In the genomic region with DNA sequence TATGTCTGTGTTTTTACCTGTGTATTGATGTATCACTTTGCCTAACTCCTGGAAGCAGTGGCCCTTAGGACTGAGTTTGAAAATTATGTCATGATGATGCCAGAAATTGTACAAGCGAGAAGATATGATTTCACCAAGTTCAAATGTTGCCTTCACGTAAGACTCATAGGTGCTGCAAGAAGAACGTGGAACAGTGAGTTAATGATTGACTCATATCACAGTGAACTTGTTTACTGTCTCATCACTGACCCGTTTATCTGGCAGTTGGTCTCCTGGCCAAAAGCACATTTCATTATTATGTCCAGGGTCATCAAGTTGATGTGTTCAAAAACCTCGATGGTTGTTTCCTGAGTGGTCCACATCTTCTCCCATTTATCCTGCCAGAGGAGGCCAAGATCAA, we compare ENCODE assay signal across 20 mouse cellular contexts. TPM values are rescaled to one million over a fixed set of nuclear protein-coding genes. Genes with fewer than 3 reads are reported as not detected.
DNase-seq lines count a peak whose midpoint lies in the region; ATAC-seq and TF ChIP-seq lines count a peak whose summit lies in the region.
"Had no signal": no experiment of that assay in that cellular context is flagged by ENCODE, and none has a peak within 500 bp of the region (broad histone marks: within the 10 kb centered on the region; RNA-seq: fewer than 3 reads in every experiment).

No protein-coding gene starts in this region.

- no peak for TF ChIP-seq EP300 in liver, postnatal 0 days (IDR thresholded peaks at IDR 0.05; ENCODE audit: low read depth)
- no peak for TF ChIP-seq EP300 in stomach, postnatal 0 days (optimal IDR thresholded peaks at IDR 0.05)

- H3K9me3 ChIP-seq in kidney, embryonic 14.5 days (ENCODE audit: control insufficient read depth, low read length), result no peaks in the 10 kb centered on the region
- H3K9me3 ChIP-seq in liver, postnatal 0 days (ENCODE audit: low read length), result no peaks in the 10 kb centered on the region
- H3K9me3 ChIP-seq in liver, embryonic 11.5 days (ENCODE audit: control insufficient read depth, low read length), result no peaks in the 10 kb centered on the region
- H3K9me3 ChIP-seq in intestine, embryonic 16.5 days (ENCODE audit: control insufficient read depth, low read length), result no peaks in the 10 kb centered on the region
- H3K9me3 ChIP-seq in stomach, postnatal 0 days (ENCODE audit: control insufficient read depth, low read length), result no peaks in the 10 kb centered on the region
- H3K9me3 ChIP-seq: embryonic facial prominence, embryonic 10.5 days; embryonic facial prominence, embryonic 12.5 days; forebrain, embryonic 13.5 days; forebrain, embryonic 15.5 days had no signal

- 69% methylated on average over 5 of the region's 5 CpGs for WGBS in kidney, embryonic 14.5 days
- 45% methylated on average over 5 of the region's 5 CpGs for WGBS in liver, postnatal 0 days (ENCODE audit: insufficient replicate concordance)
- 73% methylated on average over 5 of the region's 5 CpGs for WGBS in liver, embryonic 11.5 days
- 60% methylated on average over 5 of the region's 5 CpGs for WGBS in intestine, embryonic 16.5 days
- 67% methylated on average over 5 of the region's 5 CpGs for WGBS in stomach, postnatal 0 days

- ATAC-seq in kidney, embryonic 14.5 days (ENCODE audit: low FRiP score, low TSS enrichment), result no peak
- ATAC-seq in liver, postnatal 0 days, result peak; percentile 56; the same call in 1 of the 2 replicates
- no peak for ATAC-seq in liver, embryonic 11.5 days (replicated peaks; ENCODE audit: low FRiP score)
- ATAC-seq in intestine, embryonic 16.5 days, result peak; percentile 74
- ATAC-seq in stomach, postnatal 0 days (ENCODE audit: low FRiP score, low TSS enrichment), result no peak
- ATAC-seq: forebrain, embryonic 13.5 days; forebrain, embryonic 15.5 days had no signal

- no peaks in the 10 kb centered on the region for H3K4me1 ChIP-seq in kidney, embryonic 14.5 days (ENCODE audit: control insufficient read depth, insufficient read depth, low read length)
- peaks cover 3% of the 10 kb centered on the region for H3K4me1 ChIP-seq in liver, postnatal 0 days (ENCODE audit: insufficient read depth)
- no peaks in the 10 kb centered on the region for H3K4me1 ChIP-seq in liver, embryonic 11.5 days (replicated peaks; ENCODE audit: control insufficient read depth, insufficient read depth, low read length)
- no peaks in the 10 kb centered on the region for H3K4me1 ChIP-seq in intestine, embryonic 16.5 days (ENCODE audit: control insufficient read depth, insufficient read depth, low read length)
- H3K4me1 ChIP-seq in stomach, postnatal 0 days (replicated peaks; ENCODE audit: control insufficient read depth, insufficient read depth), result no peaks in the 10 kb centered on the region
- H3K4me1 ChIP-seq: embryonic facial prominence, embryonic 10.5 days; embryonic facial prominence, embryonic 12.5 days; forebrain, embryonic 13.5 days; forebrain, embryonic 15.5 days had no signal

- no peak overlapping the region for H3K9ac ChIP-seq in kidney, embryonic 14.5 days (ENCODE audit: low read depth, low read length)
- no peak overlapping the region for H3K9ac ChIP-seq in liver, postnatal 0 days (replicated peaks)
- no peak overlapping the region for H3K9ac ChIP-seq in liver, embryonic 11.5 days (ENCODE audit: low read depth, low read length)
- H3K9ac ChIP-seq in intestine, embryonic 16.5 days (ENCODE audit: low read depth, low read length), result no peak overlapping the region
- H3K9ac ChIP-seq in stomach, postnatal 0 days (ENCODE audit: low read length), result no peak overlapping the region
- H3K9ac ChIP-seq: embryonic facial prominence, embryonic 12.5 days; forebrain, embryonic 13.5 days; forebrain, embryonic 15.5 days had no signal

- peak; percentile 37 for DNase-seq in kidney, adult 9 months
- no peak for DNase-seq in liver, postnatal 0 days
- DNase-seq in liver, embryonic 11.5 days (ENCODE audit: low spot score), result no peak
- DNase-seq in stomach, postnatal 0 days (ENCODE audit: low spot score), result no peak
- DNase-seq in layer of hippocampus, adult 11-12 months (ENCODE audit: low spot score), result no peak
- DNase-seq: adrenal gland, adult 2 months; adrenal gland, postnatal 10 days; adrenal gland, postnatal 25 days; cerebellum, adult 11 months; cerebellum, adult 2 months; cerebellum, adult 9-10 months; cerebellum, postnatal 10 days; cerebellum, postnatal 25 days had no signal

- H3K27me3 ChIP-seq in kidney, embryonic 14.5 days (ENCODE audit: control insufficient read depth, insufficient read depth, low read length), result no peaks in the 10 kb centered on the region
- no peaks in the 10 kb centered on the region for H3K27me3 ChIP-seq in liver, postnatal 0 days (ENCODE audit: insufficient read depth, low read length)
- H3K27me3 ChIP-seq in liver, embryonic 11.5 days (replicated peaks; ENCODE audit: control insufficient read depth, insufficient read depth, low read length), result no peaks in the 10 kb centered on the region
- no peaks in the 10 kb centered on the region for H3K27me3 ChIP-seq in intestine, embryonic 16.5 days (replicated peaks; ENCODE audit: control insufficient read depth, insufficient read depth, low read length)
- no peaks in the 10 kb centered on the region for H3K27me3 ChIP-seq in stomach, postnatal 0 days (ENCODE audit: control insufficient read depth, insufficient read depth, low read length)
- H3K27me3 ChIP-seq: embryonic facial prominence, embryonic 12.5 days; forebrain, embryonic 13.5 days; forebrain, embryonic 15.5 days had no signal

- H3K4me3 ChIP-seq in kidney, embryonic 14.5 days (ENCODE audit: low read length), result no peak overlapping the region
- no peak overlapping the region for H3K4me3 ChIP-seq in liver, postnatal 0 days (ENCODE audit: low read depth, low read length)
- H3K4me3 ChIP-seq in liver, embryonic 11.5 days (ENCODE audit: low read depth, low read length), result no peak overlapping the region
- H3K4me3 ChIP-seq in intestine, embryonic 16.5 days (ENCODE audit: low read length), result no peak overlapping the region
- H3K4me3 ChIP-seq in stomach, postnatal 0 days (ENCODE audit: low read depth, low read length), result no peak overlapping the region
- H3K4me3 ChIP-seq: embryonic facial prominence, embryonic 10.5 days; embryonic facial prominence, embryonic 12.5 days; forebrain, embryonic 13.5 days; forebrain, embryonic 15.5 days had no signal

- TF ChIP-seq CTCF in liver, postnatal 0 days (IDR thresholded peaks at IDR 0.05; ENCODE audit: low read depth), result no peak
- no peak for TF ChIP-seq CTCF in stomach, postnatal 0 days (IDR thresholded peaks at IDR 0.05; ENCODE audit: low read depth)

- H3K36me3 ChIP-seq in kidney, embryonic 14.5 days (ENCODE audit: control insufficient read depth, insufficient read depth, low read length), result no peaks in the 10 kb centered on the region
- H3K36me3 ChIP-seq in liver, postnatal 0 days (replicated peaks; ENCODE audit: insufficient read depth, low read length), result no peaks in the 10 kb centered on the region
- H3K36me3 ChIP-seq in liver, embryonic 11.5 days (ENCODE audit: control insufficient read depth, insufficient read depth, low read length), result no peaks in the 10 kb centered on the region
- no peaks in the 10 kb centered on the region for H3K36me3 ChIP-seq in intestine, embryonic 16.5 days (ENCODE audit: control insufficient read depth, insufficient read depth, low read length)
- H3K36me3 ChIP-seq in stomach, postnatal 0 days (ENCODE audit: control insufficient read depth, insufficient read depth, low read length), result no peaks in the 10 kb centered on the region
- H3K36me3 ChIP-seq: embryonic facial prominence, embryonic 10.5 days; embryonic facial prominence, embryonic 12.5 days; forebrain, embryonic 15.5 days had no signal

- no peak overlapping the region for H3K27ac ChIP-seq in kidney, embryonic 14.5 days (ENCODE audit: low read depth, low read length)
- H3K27ac ChIP-seq in liver, postnatal 0 days (ENCODE audit: low read depth), result no peak overlapping the region
- H3K27ac ChIP-seq in liver, embryonic 11.5 days (ENCODE audit: low read depth, low read length), result no peak overlapping the region
- H3K27ac ChIP-seq in intestine, embryonic 16.5 days (ENCODE audit: low read length), result no peak overlapping the region; the same call in 1 of the 2 replicates
- no peak overlapping the region for H3K27ac ChIP-seq in stomach, postnatal 0 days (replicated peaks)
- H3K27ac ChIP-seq: embryonic facial prominence, embryonic 10.5 days; embryonic facial prominence, embryonic 12.5 days; forebrain, embryonic 13.5 days; forebrain, embryonic 15.5 days had no signal

- H3K4me2 ChIP-seq in kidney, embryonic 14.5 days (replicated peaks; ENCODE audit: low read depth, low read length), result no peak overlapping the region
- H3K4me2 ChIP-seq in liver, postnatal 0 days (ENCODE audit: low read depth, low read length), result no peak overlapping the region
- no peak overlapping the region for H3K4me2 ChIP-seq in liver, embryonic 11.5 days
- no peak overlapping the region for H3K4me2 ChIP-seq in intestine, embryonic 16.5 days (ENCODE audit: low read depth, low read length)
- H3K4me2 ChIP-seq in stomach, postnatal 0 days (replicated peaks; ENCODE audit: low read depth), result no peak overlapping the region
- H3K4me2 ChIP-seq: embryonic facial prominence, embryonic 12.5 days; forebrain, embryonic 13.5 days; forebrain, embryonic 15.5 days had no signal

RNA-seq across cellular contexts. Expression of gene Cyp4x1, which starts 12.5 kb away (rescaled TPM):
- 0.37 and 0.54 TPM in 2 replicates for polyA plus RNA-seq in kidney, embryonic 14.5 days (2014; fragmentation: Nextera tagmentation; extraction: Ambion mirVana)
- polyA plus RNA-seq in liver, postnatal 0 days (2015; fragmentation: Nextera tagmentation; extraction: Ambion mirVana), result 0.04 and 0.06 TPM in 2 replicates
- 0.29 and 0.30 TPM in 2 replicates for polyA plus RNA-seq in liver, embryonic 11.5 days (2014; fragmentation: Nextera tagmentation; extraction: Ambion mirVana)
- polyA plus RNA-seq in intestine, embryonic 16.5 days (2015; fragmentation: Nextera tagmentation; extraction: Ambion mirVana), result 0.20 and 0.31 TPM in 2 replicates
- 0.28 and 0.29 TPM in 2 replicates for polyA plus RNA-seq in stomach, postnatal 0 days (2015; fragmentation: Nextera tagmentation; extraction: Ambion mirVana)
- polyA plus RNA-seq: adrenal gland, adult 2 months; C2C12 had no signal

RNA-seq across cellular contexts. Expression of gene Pdzk1ip1, which starts 33.1 kb away (rescaled TPM):
- polyA plus RNA-seq in kidney, embryonic 14.5 days (2014; fragmentation: Nextera tagmentation; extraction: Ambion mirVana), result 87.9 and 90.5 TPM in 2 replicates
- 18.6 and 22.2 TPM in 2 replicates for polyA plus RNA-seq in liver, postnatal 0 days (2015; fragmentation: Nextera tagmentation; extraction: Ambion mirVana)
- polyA plus RNA-seq in liver, embryonic 11.5 days (2014; fragmentation: Nextera tagmentation; extraction: Ambion mirVana), result 24.2 and 25.8 TPM in 2 replicates
- 256 and 335 TPM in 2 replicates for polyA plus RNA-seq in intestine, embryonic 16.5 days (2015; fragmentation: Nextera tagmentation; extraction: Ambion mirVana)
- polyA plus RNA-seq in stomach, postnatal 0 days (2015; fragmentation: Nextera tagmentation; extraction: Ambion mirVana), result 255 and 279 TPM in 2 replicates
- polyA plus RNA-seq: C2C12 had no signal

Comparison
In these comparisons a context has a peak if more than half of its experiments do, and no peak if none do; other contexts are left out.
1. ATAC-seq: peak in liver, postnatal 0 days (single experiment) and intestine, embryonic 16.5 days (single experiment); none in kidney, embryonic 14.5 days (single experiment), liver, embryonic 11.5 days (single experiment) and stomach, postnatal 0 days (single experiment).